Mouse (Mus musculus): ENCODE measurements around the gene Ip6k2. TPM values are rescaled to one million over a fixed set of nuclear protein-coding genes. Genes with fewer than 3 reads are reported as not detected.

Ip6k2 gene
- polyA plus RNA-seq, 1 experiment from 2014 or later: 129 TPM

- 93% methylated on average over 3 of the region's 3 CpGs for WGBS
- no peaks in the 10 kb centered on the region for H3K27me3 ChIP-seq (ENCODE audit: control insufficient read depth, insufficient read depth, low read length)
- DNase-seq (ENCODE audit: low spot score) (no peak), ATAC-seq (ENCODE audit: insufficient number of reproducible peaks, low FRiP score, low TSS enrichment, low read depth) (no peak)
- H3K4me1 ChIP-seq (ENCODE audit: control insufficient read depth, insufficient read depth, low read length): peaks cover 7% of the 10 kb centered on the region; the same call in 1 of the 2 replicates
- H3K4me2 ChIP-seq (ENCODE audit: low read depth, severe bottlenecking): peak within 1 kb of the TSS; percentile 89
- no peaks in the 10 kb centered on the region for H3K9me3 ChIP-seq (ENCODE audit: control insufficient read depth, low read length)
- H3K36me3 ChIP-seq (ENCODE audit: control insufficient read depth, insufficient read depth, low read length): no peaks in the 10 kb centered on the region
- H3K9ac ChIP-seq (ENCODE audit: low read length): peak within 1 kb of the TSS; percentile 63
- H3K4me3 ChIP-seq (ENCODE audit: low read depth, low read length): peak within 1 kb of the TSS; percentile 74
- peak within 1 kb of the TSS; percentile 74 for H3K27ac ChIP-seq (replicated peaks; ENCODE audit: low read depth, low read length)
Observed at GRCm38 (mm10) chr9:108852976-108853375, 69.4 kb downstream of the Ip6k2 start, which contains the start of gene Slc26a6. Gene Slc26a6, plus strand, starts transcription at chr9:108853283.

GRCm38 (mm10) chr9:108853635-108854240, 70.1 kb downstream of the Ip6k2 start:
- H3K36me3 ChIP-seq (ENCODE audit: control insufficient read depth, insufficient read depth, low read length): no peaks in the 10 kb centered on the region; the same call in 1 of the 2 replicates
- H3K27ac ChIP-seq (replicated peaks; ENCODE audit: low read depth, low read length): peak overlapping the region; percentile 74
- peak overlapping the region; percentile 74 for H3K4me3 ChIP-seq (ENCODE audit: low read depth, low read length)
- ATAC-seq (ENCODE audit: insufficient number of reproducible peaks, low FRiP score, low TSS enrichment, low read depth) (peak; percentile 87), DNase-seq (ENCODE audit: low spot score) (peak; percentile 91)
- peaks cover 7% of the 10 kb centered on the region; the same call in 1 of the 2 replicates for H3K4me1 ChIP-seq (ENCODE audit: control insufficient read depth, insufficient read depth, low read length)
- H3K9me3 ChIP-seq (ENCODE audit: control insufficient read depth, low read length): no peaks in the 10 kb centered on the region
- peak overlapping the region; percentile 63 for H3K9ac ChIP-seq (ENCODE audit: low read length)
- 3% methylated on average over 25 of the region's 25 CpGs for WGBS
- H3K4me2 ChIP-seq (ENCODE audit: low read depth, severe bottlenecking): peak overlapping the region; percentile 89
- H3K27me3 ChIP-seq (ENCODE audit: control insufficient read depth, insufficient read depth, low read length): no peaks in the 10 kb centered on the region

DNA sequence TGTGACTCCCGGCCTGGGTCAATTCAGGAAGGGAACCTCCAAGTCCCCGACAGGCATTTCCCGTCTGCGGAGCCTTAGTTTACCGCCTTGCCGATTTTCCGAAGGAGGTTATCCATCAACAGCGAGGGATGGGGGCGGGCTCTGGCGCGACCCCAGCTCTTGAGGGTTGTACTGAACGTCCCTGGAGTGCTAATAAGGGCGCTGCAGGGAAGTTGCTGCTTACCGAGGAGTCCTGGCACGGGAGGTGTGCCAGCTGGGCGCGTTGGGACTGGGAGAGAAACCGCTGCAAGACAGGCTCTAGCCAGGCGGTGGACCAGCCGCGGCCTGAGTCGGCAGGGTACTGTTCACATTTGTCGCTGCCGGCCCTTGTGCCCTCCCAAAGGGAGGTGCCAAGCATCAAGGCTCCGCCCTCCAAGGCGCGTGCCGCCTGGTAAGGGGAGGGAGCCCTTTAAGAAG, 70.7 kb downstream of the Ip6k2 start:
- under 1% methylated on average over 28 of the region's 28 CpGs for WGBS
- Histone ChIP-seq H3K27ac (replicated peaks; ENCODE audit: low read depth, low read length) (peak overlapping the region; percentile 74), H3K4me2 (ENCODE audit: low read depth, severe bottlenecking) (peak overlapping the region; percentile 89), H3K27me3 (ENCODE audit: control insufficient read depth, insufficient read depth, low read length) (no peaks in the 10 kb centered on the region), H3K9ac (ENCODE audit: low read length) (peak overlapping the region; percentile 63), H3K36me3 (ENCODE audit: control insufficient read depth, insufficient read depth, low read length) (no peaks in the 10 kb centered on the region; the same call in 1 of the 2 replicates), H3K4me1 (ENCODE audit: control insufficient read depth, insufficient read depth, low read length) (peaks cover 7% of the 10 kb centered on the region; the same call in 1 of the 2 replicates), H3K9me3 (ENCODE audit: control insufficient read depth, low read length) (no peaks in the 10 kb centered on the region), H3K4me3 (ENCODE audit: low read depth, low read length) (peak overlapping the region; percentile 74)
- peak; percentile 87 for DNase-seq (ENCODE audit: low spot score)
- ATAC-seq (ENCODE audit: insufficient number of reproducible peaks, low FRiP score, low TSS enrichment, low read depth): peak; percentile 83

DNA sequence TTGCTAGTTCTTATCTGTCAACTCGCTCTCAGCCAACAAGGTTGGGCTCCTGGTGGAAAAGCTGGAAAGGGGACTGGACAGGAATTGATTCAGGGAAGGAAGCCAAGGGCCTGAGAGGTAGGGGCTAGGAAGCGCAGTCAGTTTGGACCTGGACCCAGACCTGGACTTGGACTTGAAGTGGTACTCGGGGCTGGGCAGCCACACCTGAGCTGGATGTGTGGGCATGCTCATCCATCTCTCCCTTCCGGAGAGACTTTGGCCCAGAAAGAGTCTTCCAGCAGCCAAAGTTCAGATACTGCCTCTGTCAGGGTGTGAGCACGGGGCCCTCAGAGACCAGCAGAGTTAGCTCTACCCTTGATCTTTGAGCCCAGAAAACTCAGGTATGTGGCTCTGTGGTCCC, 71.7 kb downstream of the Ip6k2 start:
- H3K4me3 ChIP-seq (ENCODE audit: low read depth, low read length): no peak overlapping the region

More for the DNA sequence above, 71.7 kb downstream of the Ip6k2 start:
- Histone ChIP-seq H3K27me3 (ENCODE audit: control insufficient read depth, insufficient read depth, low read length) (no peaks in the 10 kb centered on the region), H3K4me1 (ENCODE audit: control insufficient read depth, insufficient read depth, low read length) (peaks cover 7% of the 10 kb centered on the region; the same call in 1 of the 2 replicates), H3K27ac (replicated peaks; ENCODE audit: low read depth, low read length) (no peak overlapping the region), H3K4me2 (ENCODE audit: low read depth, severe bottlenecking) (peak overlapping the region; percentile 89), H3K9ac (ENCODE audit: low read length) (no peak overlapping the region), H3K36me3 (ENCODE audit: control insufficient read depth, insufficient read depth, low read length) (no peaks in the 10 kb centered on the region; the same call in 1 of the 2 replicates), H3K9me3 (ENCODE audit: control insufficient read depth, low read length) (no peaks in the 10 kb centered on the region)
- ATAC-seq (ENCODE audit: insufficient number of reproducible peaks, low FRiP score, low TSS enrichment, low read depth) (no peak), DNase-seq (ENCODE audit: low spot score) (no peak)
- 56% methylated on average over 5 of the region's 5 CpGs for WGBS

Small RNAs within 50 kb of the gene (microRNA-seq; reads per million reads assigned to microRNA genes)
- gene Gm23156: not detected

Other genes with a start within 250 kb of the Ip6k2 start
- 237 and 247 TPM in 2 replicates for gene Impdh2, start 223.5 kb upstream of the Ip6k2 start, polyA plus RNA-seq (2014; fragmentation: Nextera tagmentation; extraction: Ambion mirVana)
- gene Ndufaf3, start 216.4 kb upstream of the Ip6k2 start, polyA plus RNA-seq (2014; fragmentation: Nextera tagmentation; extraction: Ambion mirVana): 44.3 and 47.5 TPM in 2 replicates
- 183 and 195 TPM in 2 replicates for gene Dalrd3, start 213.9 kb upstream of the Ip6k2 start, polyA plus RNA-seq (2014; fragmentation: Nextera tagmentation; extraction: Ambion mirVana)
- gene Wdr6, start 205.1 kb upstream of the Ip6k2 start, polyA plus RNA-seq (2014; fragmentation: Nextera tagmentation; extraction: Ambion mirVana): 152 and 167 TPM in 2 replicates
- gene P4htm, start 186.1 kb upstream of the Ip6k2 start, polyA plus RNA-seq (2014; fragmentation: Nextera tagmentation; extraction: Ambion mirVana): 6.7 and 7.2 TPM in 2 replicates
- gene Arih2, start 134.4 kb upstream of the Ip6k2 start, polyA plus RNA-seq (2014; fragmentation: Nextera tagmentation; extraction: Ambion mirVana): 45.0 and 49.8 TPM in 2 replicates
- gene Slc25a20, start 121.7 kb upstream of the Ip6k2 start, polyA plus RNA-seq (2014; fragmentation: Nextera tagmentation; extraction: Ambion mirVana): 23.2 and 31.4 TPM in 2 replicates
- gene Prkar2a, start 94.5 kb upstream of the Ip6k2 start, polyA plus RNA-seq (2014; fragmentation: Nextera tagmentation; extraction: Ambion mirVana): 32.5 and 35.2 TPM in 2 replicates
- 13.9 and 15.7 TPM in 2 replicates for gene Nckipsd, start 24.6 kb downstream of the Ip6k2 start, polyA plus RNA-seq (2014; fragmentation: Nextera tagmentation; extraction: Ambion mirVana)
- gene Celsr3, start 42.5 kb downstream of the Ip6k2 start, polyA plus RNA-seq (2014; fragmentation: Nextera tagmentation; extraction: Ambion mirVana): 0.10 and 0.20 TPM in 2 replicates
- gene Slc26a6, start 69.5 kb downstream of the Ip6k2 start, polyA plus RNA-seq (2014; fragmentation: Nextera tagmentation; extraction: Ambion mirVana): 12.5 and 13.5 TPM in 2 replicates
- gene Tmem89, start 130.8 kb downstream of the Ip6k2 start, polyA plus RNA-seq (2014; fragmentation: Nextera tagmentation; extraction: Ambion mirVana): not detected in 2 replicates
- gene Uqcrc1, start 152.8 kb downstream of the Ip6k2 start, polyA plus RNA-seq (2014; fragmentation: Nextera tagmentation; extraction: Ambion mirVana): 463 and 485 TPM in 2 replicates
- gene Col7a1, start 169.8 kb downstream of the Ip6k2 start, polyA plus RNA-seq (2014; fragmentation: Nextera tagmentation; extraction: Ambion mirVana): 4.7 and 5.0 TPM in 2 replicates
- 0.21 TPM in 1 of 2 replicates, not detected in the other for gene Ucn2, start 202.2 kb downstream of the Ip6k2 start, polyA plus RNA-seq (2014; fragmentation: Nextera tagmentation; extraction: Ambion mirVana)
- 9.4 and 13.3 TPM in 2 replicates for gene Pfkfb4, start 208.0 kb downstream of the Ip6k2 start, polyA plus RNA-seq (2014; fragmentation: Nextera tagmentation; extraction: Ambion mirVana)